In the genomic region with DNA sequence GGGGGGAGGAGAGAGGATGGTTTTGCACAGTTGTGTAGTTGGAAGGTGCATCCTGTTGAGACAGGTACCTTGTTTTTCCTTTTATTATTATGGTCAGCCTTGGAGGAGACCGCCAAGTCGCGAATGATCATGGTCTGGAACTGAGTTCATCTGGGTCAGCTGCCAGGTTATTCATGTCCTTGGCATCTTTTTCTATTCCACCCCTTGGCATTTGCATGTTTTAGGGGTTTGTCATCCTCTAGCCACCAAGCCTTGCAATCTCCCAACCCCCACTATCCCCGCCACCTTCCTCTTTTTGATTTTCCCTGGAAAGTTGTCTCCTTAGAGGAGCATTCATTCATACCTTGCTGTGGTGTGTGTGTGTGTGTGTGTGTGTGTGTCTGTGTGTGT, we compare ENCODE assay signal across 8 mouse cellular contexts. TPM values are rescaled to one million over a fixed set of nuclear protein-coding genes. Genes with fewer than 3 reads are reported as not detected.
A peak's percentile ranks its signal among the peaks of the same experiment; 100 is the strongest.
DNase-seq lines count a peak whose midpoint lies in the region; ATAC-seq and TF ChIP-seq lines count a peak whose summit lies in the region.

No protein-coding gene starts in this region.

- H3K27ac ChIP-seq in layer of hippocampus, adult 2 months: peak overlapping the region; percentile 96
- peak overlapping the region; percentile 88 for H3K27ac ChIP-seq in embryonic facial prominence, embryonic 10.5 days (replicated peaks)
- peak overlapping the region; percentile 91 for H3K27ac ChIP-seq in hindbrain, embryonic 10.5 days
- no peak overlapping the region for H3K27ac ChIP-seq in lung, embryonic 14.5 days (ENCODE audit: low read depth)

- no peak for ATAC-seq in lung, embryonic 14.5 days (ENCODE audit: insufficient read depth)

- intact Hi-C loops in left cerebral cortex, postnatal 36 days (cut with DNase I): loop anchor here (1.0 kb wide), 1 partner anchor 70 kb away; no protein-coding TSS in a partner anchor

- TF ChIP-seq CTCF in layer of hippocampus, adult 2 months (conservative IDR thresholded peaks at IDR 0.05): no peak
- TF ChIP-seq CTCF in lung, embryonic 14.5 days (IDR thresholded peaks at IDR 0.05; ENCODE audit: low read depth): no peak

- peak overlapping the region; percentile 99 for H3K4me3 ChIP-seq in layer of hippocampus, adult 2 months
- H3K4me3 ChIP-seq in embryonic facial prominence, embryonic 10.5 days: peak overlapping the region; percentile 92
- H3K4me3 ChIP-seq in hindbrain, embryonic 10.5 days: peak overlapping the region; percentile 79
- peak overlapping the region; percentile 85 for H3K4me3 ChIP-seq in lung, embryonic 14.5 days (ENCODE audit: low read depth, low read length)

- peak overlapping the region; percentile 81 for H3K4me2 ChIP-seq in lung, embryonic 14.5 days

- H3K36me3 ChIP-seq in embryonic facial prominence, embryonic 10.5 days (replicated peaks): no peaks in the 10 kb centered on the region
- H3K36me3 ChIP-seq in hindbrain, embryonic 10.5 days: no peaks in the 10 kb centered on the region
- H3K36me3 ChIP-seq in lung, embryonic 14.5 days (ENCODE audit: insufficient read depth): no peaks in the 10 kb centered on the region

- DNase-seq in layer of hippocampus, adult 2 months (ENCODE audit: low spot score in 2 of 2): no peak
- DNase-seq in layer of hippocampus, postnatal 10 days (ENCODE audit: low spot score in 2 of 2): no peak
- DNase-seq in Muller cell, postnatal 12 days (ENCODE audit: inconsistent ontology term): peak; percentile 91
- no peak for DNase-seq in embryonic facial prominence, embryonic 10.5 days (ENCODE audit: low spot score)
- no peak for DNase-seq in hindbrain, embryonic 10.5 days (ENCODE audit: low spot score)
- no peak for DNase-seq in lung, embryonic 14.5 days
- no peak for DNase-seq in spleen, postnatal 36 days (ENCODE audit: low spot score in 2 of 2)
- no peak for DNase-seq in left cerebral cortex, postnatal 36 days (ENCODE audit: low spot score in 2 of 2)

- peaks cover 4% of the 10 kb centered on the region; the same call in 1 of the 2 replicates for H3K27me3 ChIP-seq in embryonic facial prominence, embryonic 10.5 days (replicated peaks; ENCODE audit: low read depth, poor library complexity, severe bottlenecking)
- H3K27me3 ChIP-seq in hindbrain, embryonic 10.5 days (ENCODE audit: insufficient read depth, poor library complexity, severe bottlenecking): peaks cover 16% of the 10 kb centered on the region
- no peaks in the 10 kb centered on the region for H3K27me3 ChIP-seq in lung, embryonic 14.5 days (ENCODE audit: insufficient read depth, low read length)

- peak overlapping the region; percentile 84 for H3K9ac ChIP-seq in lung, embryonic 14.5 days

- no peaks in the 10 kb centered on the region for H3K9me3 ChIP-seq in embryonic facial prominence, embryonic 10.5 days
- no peaks in the 10 kb centered on the region for H3K9me3 ChIP-seq in hindbrain, embryonic 10.5 days
- H3K9me3 ChIP-seq in lung, embryonic 14.5 days (ENCODE audit: low read depth, low read length): no peaks in the 10 kb centered on the region

- H3K4me1 ChIP-seq in embryonic facial prominence, embryonic 10.5 days: peaks cover 34% of the 10 kb centered on the region
- H3K4me1 ChIP-seq in hindbrain, embryonic 10.5 days (replicated peaks): peaks cover 19% of the 10 kb centered on the region
- no peaks in the 10 kb centered on the region for H3K4me1 ChIP-seq in lung, embryonic 14.5 days (ENCODE audit: insufficient read depth)

- WGBS in embryonic facial prominence, embryonic 10.5 days: 21% methylated on average over 4 of the region's 4 CpGs
- 15% methylated on average over 4 of the region's 4 CpGs for WGBS in hindbrain, embryonic 10.5 days
- 18% methylated on average over 4 of the region's 4 CpGs for WGBS in lung, embryonic 14.5 days

RNA-seq across cellular contexts. Expression of a gene that starts 0.8 kb away (rescaled TPM):
- total RNA-seq in layer of hippocampus, adult 2 months (2021): 10 to 100 TPM; 86.9 to 91.5 TPM
- 10 to 100 TPM; 40.2 to 43.0 TPM for total RNA-seq in layer of hippocampus, postnatal 10 days (2021)
- 10.5 and 11.2 TPM in 2 replicates for polyA plus RNA-seq in embryonic facial prominence, embryonic 10.5 days (2016; fragmentation: Nextera tagmentation; extraction: Ambion mirVana)
- 9.8 and 10.8 TPM in 2 replicates for polyA plus RNA-seq in hindbrain, embryonic 10.5 days (2016; fragmentation: Nextera tagmentation; extraction: Ambion mirVana)
- polyA plus RNA-seq in lung, embryonic 14.5 days (2014; fragmentation: Nextera tagmentation; extraction: Ambion mirVana): 14.4 and 16.3 TPM in 2 replicates
- 100 to 1,000 TPM in 1 of 2 experiments, 10 to 100 TPM in 1; 91.2 to 111 TPM for total RNA-seq in left cerebral cortex, postnatal 36 days (2021)

RNA-seq across cellular contexts. Expression of a gene that starts 50.5 kb away (rescaled TPM):
- under 1 TPM; 0.15 to 0.39 TPM for total RNA-seq in layer of hippocampus, adult 2 months (2021)
- under 1 TPM; 0.34 to 0.49 TPM for total RNA-seq in layer of hippocampus, postnatal 10 days (2021)
- 0.12 and 0.19 TPM in 2 replicates for polyA plus RNA-seq in embryonic facial prominence, embryonic 10.5 days (2016; fragmentation: Nextera tagmentation; extraction: Ambion mirVana)
- polyA plus RNA-seq in hindbrain, embryonic 10.5 days (2016; fragmentation: Nextera tagmentation; extraction: Ambion mirVana): 0.15 and 0.17 TPM in 2 replicates
- polyA plus RNA-seq in lung, embryonic 14.5 days (2014; fragmentation: Nextera tagmentation; extraction: Ambion mirVana): 0.13 and 0.31 TPM in 2 replicates
- total RNA-seq in left cerebral cortex, postnatal 36 days (2021): under 1 TPM; 0.27 to 0.45 TPM
